Mouse (Mus musculus): ENCODE measurements around the gene Ddx27.
A peak's percentile ranks its signal among the peaks of the same experiment; 100 is the strongest.

The Ddx27 gene

DNA sequence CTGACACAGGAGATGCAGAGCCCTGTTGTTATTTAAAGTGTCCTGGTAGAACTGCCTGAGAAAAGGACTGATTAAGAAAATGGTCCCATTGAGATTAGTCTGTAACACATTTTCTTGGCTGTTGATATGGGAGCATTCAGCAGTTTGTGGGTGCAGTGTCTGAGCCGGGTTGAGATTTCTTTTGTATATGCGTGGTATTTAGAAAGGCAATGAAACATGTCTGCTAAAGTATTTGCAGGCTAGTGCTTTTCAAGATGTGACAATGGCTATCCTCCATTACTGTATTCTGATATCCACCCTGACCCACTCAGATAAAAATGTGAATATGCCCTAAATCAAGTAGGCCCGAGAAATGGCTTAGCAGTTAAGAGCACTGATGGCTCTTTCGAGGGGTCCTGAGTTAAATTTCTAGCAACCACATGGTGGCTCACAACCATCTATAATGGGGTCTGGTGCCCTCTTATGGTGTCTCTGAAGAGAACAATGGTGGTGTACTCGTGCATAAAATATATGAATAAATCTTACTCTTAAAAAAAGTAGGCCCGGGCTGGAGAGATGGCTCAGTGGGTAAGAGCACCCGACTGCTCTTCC, 49.0 kb downstream of the Ddx27 start:
- DNase-seq: no peak

DNA sequence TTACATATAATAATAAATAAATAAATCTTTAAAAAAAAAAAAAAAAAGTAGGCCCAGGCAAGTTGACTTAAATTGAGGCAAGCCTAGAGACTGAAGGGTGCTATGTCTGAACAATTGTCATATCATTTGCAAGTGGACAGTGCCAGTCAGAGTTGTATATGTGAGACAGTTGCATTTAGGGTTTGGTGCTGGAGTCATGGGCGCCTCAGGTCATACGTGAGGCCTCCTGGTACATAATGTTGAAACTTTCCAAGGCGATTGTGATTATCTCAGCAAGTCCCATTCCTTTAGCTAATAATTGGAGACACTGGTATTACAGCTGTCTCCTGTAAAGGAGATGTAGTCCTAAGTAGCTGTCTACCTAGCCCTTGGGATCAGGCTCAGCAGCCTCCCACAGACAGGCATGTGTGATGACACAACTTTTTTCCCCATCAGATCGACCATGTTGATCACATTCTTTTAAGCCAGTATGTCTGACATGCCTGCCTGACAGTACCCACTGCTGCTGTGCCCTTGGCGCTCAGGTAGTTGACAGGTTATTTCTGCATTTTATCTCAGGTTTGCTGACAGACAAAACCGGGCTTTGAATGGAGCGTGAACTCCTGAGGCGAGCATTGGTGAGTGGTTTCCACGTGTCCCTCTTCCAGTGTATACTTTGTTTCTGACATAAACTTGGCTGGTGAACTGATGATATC, 49.8 kb downstream of the Ddx27 start:
- peak; percentile 93 for DNase-seq

DNA sequence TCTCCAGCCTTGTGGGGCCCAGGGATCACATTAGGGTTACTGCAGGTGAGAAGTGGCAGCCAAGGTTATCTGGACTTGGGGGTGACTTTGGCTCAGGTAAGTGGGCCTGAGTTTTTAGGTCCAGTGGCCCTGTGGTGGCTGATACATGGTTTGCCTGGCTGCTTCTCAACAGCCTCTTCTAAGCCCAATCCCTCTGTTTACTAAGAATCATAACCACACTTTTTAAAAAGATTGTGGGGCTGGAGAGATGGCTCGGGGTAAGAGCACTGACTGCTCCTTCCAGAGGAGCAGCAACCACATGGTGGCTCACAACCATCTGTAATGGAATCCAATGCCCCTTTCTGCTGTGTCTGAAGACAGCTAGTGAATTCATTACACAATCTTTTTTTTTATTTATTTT, 51.0 kb downstream of the Ddx27 start:
- DNase-seq: no peak

DNA sequence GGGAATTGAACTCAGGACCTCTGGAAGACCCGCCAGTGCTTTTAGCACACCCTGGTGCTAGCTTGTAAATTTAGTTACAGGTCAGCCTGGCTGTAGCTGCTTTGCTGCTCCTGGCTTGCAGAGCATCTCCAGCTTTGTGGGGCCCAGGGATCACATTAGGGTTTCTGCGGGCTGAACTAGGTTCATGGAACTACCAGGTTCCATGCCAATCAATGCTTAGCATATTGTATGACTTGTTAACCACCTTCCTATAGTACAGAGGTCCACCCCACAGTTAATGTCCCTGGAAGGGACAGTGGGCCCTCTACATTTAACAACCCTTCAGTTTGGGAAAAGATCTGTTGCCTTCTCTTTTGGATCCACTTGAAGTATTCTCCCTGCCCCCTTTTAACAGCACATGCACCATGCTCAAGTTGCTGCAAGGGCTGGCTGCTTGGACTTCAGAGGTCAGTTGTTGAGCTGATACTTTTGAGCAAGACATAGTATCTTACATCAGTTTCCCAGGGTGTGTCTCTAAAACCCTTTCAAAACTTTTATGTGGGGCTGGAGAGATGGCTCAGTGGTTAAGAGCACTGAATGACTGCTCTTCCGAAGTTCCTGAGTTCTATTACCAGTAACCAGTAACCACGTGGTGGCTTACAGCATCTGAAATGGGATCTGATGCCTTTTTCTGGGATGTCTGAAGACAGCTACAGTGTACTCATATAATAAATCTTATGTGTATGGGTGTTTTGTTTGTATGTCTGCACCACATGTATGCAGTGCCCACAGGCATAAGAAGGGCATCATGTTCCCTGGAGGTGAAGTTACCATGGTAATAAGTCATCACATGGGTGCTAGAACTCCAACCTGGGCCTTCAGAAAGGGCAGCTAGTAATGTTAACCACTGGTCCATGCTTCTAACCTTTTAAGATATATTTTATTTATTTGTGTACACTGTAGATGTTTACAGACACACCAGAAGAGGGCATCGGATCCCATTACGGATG, 51.8 kb downstream of the Ddx27 start:
- DNase-seq: no peak

DNA sequence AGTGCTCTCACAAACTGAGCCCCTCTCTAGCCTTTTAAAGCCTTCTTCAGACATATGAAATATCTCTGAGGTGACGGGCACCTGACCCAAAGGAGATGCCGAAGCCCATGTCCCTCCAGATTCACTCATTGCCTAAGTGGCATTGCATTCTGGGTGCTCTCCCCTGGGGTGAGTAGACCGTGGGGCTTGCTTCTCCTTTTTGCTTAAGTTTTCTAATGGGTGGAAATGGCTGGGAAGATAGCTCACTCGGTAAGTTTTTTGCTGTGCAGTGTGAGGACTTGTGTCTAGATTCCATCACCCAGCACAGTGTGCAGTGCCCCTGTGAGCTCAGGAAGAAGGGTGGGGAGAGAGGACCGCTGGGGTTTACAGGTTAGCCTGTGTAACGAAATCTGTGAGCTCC, 52.6 kb downstream of the Ddx27 start:
- DNase-seq: no peak

DNA sequence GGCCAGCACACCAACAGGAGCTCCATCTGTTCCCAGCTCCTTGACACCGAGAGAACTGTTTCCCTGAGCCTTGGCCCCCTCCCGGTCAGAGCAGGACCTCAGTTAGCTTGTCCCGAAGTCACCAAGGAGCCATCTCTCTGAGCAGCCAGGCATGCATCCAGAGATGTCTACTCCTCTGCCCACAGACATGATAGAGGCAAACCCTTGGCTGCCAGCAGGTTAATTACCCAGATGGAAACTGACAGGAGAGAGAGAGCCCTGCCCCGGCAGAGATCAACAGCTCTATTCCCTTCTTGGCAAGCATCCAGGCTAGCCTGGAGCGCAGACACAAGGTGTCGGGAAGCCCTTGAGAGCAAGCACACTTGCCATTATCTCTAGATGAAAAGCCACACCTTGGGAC, 55.3 kb downstream of the Ddx27 start:
- peak; percentile 89 for DNase-seq

DNA sequence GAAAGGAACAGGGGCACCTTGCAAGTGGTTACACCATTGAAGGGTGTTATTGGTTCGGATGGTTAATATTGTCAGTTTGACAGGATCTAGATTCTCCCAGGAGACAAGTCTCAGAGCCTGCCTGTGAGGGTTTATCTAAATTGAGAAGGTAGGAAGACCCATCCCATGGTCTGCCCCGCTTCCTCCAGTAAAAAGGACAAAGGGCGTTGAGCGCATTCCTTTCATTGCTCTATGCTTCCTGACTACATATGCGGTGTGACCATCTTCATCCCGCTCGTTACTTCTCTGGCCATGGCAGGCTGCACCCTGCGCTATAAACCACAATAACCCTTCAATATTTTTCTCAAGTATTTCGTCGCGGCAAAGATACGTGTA, 56.3 kb downstream of the Ddx27 start:
- no peak for DNase-seq

DNA sequence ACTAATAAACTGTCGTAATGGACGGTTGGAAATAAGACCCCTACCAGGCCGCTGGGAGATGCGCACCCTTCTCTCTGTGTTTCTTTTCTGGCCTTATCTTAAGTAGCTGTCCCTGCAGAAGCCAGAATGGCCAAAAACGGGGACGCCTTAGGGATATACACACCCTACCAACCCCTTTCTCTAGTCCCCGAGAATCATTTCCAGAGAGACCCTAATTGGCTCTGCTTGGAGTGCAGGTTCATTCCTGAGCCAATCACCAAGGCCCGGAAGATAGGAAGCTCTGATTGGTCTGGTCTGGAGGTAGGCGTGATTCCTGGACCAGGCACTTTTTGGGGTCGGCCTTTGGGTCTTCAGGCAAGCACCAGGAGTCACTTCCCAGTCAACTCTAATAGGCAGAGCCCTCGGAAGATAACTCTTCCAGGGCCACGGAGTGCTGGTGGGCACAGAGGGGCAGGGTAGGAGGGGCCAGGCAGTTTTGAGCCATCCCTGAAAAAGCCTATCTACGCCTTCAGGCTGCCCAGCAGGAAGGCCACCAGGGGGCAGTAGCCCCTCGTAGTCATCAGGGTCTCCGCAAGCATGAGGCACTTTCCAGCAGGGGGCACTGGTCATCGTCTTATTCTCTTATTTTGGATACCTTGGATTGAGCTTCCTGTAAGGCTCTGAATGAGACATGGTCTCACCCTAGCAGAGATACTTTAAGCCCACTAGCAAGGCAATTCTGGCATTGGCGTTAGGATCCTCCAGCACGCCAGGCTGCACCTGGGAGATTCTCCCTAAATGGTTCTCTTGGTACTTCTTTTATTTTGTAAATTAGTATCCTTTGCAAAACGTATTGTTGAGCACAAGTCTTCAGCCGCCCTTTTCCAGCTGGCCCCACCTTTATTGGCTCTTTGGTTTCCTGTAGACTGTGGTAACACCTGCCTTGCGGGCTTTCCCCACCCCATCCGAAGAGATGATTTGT, 56.9 kb downstream of the Ddx27 start:
- DNase-seq: peak; percentile 99

DNA sequence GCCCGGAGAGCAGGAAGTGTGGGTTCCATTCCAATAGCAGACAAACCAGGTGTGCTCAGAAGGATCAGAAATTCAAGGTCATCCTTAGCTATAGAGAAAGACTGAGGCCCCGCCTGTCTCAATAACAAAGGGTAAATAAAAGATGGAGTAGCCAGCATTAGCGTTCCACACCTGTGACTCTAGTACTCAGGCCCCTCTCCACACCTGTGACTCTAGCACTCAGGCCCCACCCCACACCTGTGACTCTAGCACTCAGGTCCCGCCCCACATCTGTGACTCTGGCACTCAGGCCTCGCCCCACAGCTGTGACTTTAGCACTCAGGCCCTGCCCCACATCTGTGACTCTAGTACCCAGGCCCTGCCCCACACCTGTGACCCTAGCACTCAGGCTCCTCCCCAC, 59.6 kb downstream of the Ddx27 start:
- DNase-seq: no peak

DNA sequence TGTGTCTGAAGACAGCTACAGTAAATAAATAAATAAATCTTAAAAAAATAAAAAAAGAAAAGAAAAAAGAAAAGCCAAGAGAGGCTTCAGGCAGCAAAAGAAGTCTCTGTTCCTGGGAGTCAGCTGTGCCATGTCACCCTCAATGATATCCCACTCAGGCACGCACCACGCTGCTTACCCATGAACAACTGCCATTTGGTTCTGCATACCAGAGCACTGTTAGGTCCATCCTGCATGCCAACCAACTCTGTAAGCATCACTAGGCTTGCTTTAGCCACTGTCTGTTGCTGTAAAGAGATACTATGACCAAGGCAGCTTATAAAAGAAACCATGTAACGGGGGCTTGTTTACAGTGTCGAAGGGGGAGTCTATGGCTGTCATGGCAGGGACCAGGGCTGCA, 61.4 kb downstream of the Ddx27 start:
- DNase-seq: peak; percentile 78

DNA sequence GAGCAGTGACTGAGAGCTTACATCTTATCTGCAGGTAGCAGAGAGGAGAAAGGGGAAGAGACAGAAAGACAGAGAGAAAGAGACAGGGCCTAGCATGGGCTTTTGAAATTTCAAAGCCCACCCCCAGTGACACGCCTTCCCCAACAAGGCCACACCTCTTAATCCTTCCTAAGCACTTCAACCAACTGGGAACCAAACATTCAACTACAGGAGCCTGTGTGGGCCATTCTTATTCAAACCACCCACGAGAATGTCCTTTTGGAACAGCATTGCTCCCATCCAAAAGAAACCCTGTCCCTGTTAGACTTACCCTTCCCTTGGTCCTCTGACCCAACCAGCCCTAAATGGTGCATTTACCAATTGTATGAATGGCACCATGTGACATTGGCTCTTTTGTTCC, 61.8 kb downstream of the Ddx27 start:
- DNase-seq: no peak

DNA sequence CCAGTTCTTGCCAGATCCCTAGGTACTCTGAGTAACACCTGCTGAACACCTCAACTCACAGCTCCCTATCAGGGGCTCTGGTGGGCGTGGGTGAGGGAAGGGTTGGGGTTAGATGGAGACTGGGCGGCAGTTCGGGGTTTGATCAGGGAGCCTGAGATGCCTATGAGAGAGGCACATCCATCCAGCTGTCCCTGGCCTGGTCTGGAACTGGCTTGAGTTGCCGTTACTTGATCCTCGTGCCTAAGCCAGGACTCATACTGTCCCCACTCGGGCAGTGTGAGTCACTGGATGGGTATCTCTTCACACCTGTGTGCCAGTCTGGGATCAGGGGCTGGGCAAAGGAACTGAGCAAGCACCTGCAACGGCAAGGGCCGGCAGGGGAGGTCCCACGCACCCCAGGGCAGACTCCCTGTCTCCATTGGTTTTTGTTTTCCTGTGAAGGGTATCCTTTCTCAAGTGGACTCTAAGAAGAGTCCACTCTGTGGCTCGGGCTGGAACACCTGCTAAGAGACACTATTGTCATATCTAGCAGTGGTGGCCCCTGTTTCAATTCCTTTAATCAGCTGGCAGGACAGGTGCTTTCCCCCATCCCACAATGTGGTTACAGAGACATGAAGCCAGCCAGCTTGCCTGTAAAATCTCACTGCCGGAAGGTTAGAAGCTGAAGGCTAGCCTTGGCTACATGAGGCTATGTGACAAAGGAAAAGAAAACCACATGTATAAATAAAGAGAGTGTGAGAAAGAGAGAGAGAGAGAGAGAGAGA, 62.4 kb downstream of the Ddx27 start:
- DNase-seq: peak; percentile 83

DNA sequence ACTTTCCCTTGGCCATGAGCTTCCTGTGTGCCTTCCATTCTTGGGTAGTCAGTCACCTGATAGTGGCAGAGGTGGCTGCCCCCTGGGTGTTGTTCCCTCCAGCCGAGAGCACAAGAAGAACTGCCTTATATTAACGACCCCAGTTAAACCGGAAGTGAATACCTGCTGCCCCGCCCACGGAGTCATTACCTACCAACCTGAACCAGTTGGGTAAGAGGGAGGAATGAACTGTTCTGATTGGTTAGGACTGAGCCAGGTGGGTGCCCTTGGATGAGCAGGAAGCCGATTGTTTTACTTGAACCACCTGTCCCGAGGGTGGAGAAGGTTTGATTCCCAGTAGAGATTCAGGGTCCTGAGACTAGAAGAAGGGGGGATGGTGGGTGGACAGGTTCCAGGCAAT, 63.5 kb downstream of the Ddx27 start:
- DNase-seq: peak; percentile 89

DNA sequence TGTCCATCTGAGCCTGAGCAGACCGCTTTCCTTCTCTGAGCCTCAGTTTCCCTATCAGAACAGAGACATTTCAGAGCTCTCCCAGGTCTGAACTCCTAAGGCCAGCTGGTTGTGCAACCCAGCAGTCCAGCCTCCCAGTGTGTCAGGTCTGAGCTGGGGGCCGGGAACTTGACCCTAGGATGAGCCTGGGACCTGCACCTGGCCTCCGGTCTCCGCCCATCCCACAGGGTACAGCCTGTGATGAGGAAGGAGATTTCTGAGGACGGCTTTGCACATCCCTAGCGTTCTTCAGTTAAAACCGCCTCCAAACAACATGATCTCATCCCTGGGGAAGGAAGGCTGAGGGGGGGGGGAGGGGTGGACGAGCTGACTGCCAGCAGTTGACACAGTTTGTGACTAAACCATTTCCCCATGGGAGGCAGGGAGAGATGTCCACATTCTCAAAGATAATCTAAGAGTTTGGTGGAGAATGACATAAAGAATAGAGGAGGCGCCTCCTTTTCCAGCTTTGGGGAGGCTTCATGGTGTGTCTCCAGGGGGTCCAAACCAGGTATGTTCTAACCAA, 64.0 kb downstream of the Ddx27 start:
- peak; percentile 95 for DNase-seq

DNA sequence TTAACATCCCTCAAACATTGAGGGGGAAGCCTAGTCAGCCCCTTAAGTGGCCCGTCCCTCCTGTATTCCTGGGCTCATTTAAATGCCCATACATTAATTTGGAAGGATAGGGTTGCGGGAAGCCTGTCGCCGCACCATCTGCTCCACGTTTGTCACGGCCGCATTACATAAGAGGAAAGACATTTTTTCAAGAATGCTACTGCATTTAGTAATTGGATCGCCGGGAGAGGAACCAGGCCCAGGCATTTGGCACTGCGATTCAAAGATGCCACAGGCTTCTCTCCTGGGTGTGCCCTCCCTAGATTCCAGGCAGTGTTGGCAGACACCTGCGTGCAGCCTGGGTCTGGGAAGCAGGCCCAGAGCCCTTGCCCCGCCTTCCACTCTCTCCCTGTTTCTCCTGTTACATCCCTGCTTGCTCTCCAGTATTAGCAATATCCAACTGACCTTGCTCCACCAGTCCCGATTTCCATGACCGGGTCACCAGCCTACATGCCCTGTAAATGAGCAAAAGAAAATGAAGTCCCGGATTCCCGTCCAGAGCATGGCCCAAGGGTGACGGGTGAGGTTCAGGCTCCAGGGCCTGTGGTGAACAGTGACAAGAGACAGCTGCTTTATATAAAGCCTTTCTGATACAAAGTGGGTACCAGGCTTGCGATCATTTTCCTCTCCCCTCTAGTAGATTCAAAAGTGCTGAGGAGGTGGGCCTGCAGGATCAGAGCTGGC, 64.7 kb downstream of the Ddx27 start:
- peak; percentile 97 for DNase-seq

DNA sequence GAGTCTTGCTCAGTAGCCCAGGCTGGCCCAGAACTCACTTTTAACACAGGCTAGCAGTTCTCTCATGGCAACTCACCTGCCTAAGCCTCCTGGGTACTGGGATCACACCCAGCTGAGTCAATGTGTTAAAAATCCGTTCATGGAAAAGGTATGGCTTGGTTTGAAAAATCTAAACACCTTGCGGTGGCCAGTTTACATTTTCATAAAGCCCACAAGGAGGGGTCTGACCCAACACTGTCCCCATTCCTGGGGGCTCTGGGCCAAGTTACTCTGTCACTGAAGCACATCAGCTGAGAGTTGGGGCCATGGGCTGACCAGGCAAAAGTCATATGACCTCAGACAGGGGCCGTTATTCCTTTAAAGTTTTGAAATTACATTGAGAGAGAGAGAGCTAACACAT, 65.4 kb downstream of the Ddx27 start:
- DNase-seq: peak; percentile 86

DNA sequence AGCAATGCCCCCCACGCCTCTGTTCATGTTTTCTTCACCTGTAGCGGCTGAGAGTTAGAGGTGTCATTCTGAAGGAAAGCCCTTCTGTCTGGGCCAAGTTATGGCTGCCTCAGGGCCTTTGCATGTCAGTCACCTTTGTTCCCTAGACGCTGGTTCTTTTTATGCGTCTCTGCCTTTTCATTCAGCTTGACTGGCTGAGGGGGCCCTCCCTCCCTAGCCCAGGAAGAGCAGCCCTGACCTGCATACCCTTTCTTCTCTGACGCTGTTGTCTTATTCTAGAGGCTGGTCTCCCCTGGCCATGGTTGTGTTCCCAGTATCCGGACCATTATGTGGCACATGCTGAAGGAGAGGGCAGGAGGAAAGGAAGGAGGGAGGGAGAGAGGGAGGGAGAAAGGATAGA, 66.1 kb downstream of the Ddx27 start:
- peak; percentile 75 for DNase-seq

DNA sequence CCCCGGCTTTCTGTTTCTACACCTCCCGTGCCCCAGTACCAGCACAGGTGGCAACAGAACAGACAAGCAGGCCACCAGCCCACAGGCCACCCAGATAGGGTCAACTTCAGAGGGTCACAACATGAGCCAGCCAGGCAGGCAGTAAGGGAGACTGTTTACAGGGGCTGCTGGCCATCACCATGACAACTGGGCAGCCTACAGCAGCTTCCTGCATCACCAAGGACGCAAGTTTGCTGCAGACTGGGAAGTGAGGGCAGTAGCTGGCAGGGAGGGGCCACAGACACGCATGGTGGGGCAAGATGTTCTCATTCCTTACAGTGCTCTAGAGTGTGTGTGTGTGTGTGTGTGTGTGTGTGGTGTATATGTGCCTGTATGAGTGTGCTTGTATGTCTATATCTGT, 66.6 kb downstream of the Ddx27 start:
- DNase-seq: peak; percentile 91

All from heart, adult 11 months (tissue).